Mouse (Mus musculus): ENCODE data around the gene Cbx2. TPM values are rescaled to one million over a fixed set of nuclear protein-coding genes. Genes with fewer than 3 reads are reported as not detected.

Gene Cbx2
- polyA plus RNA-seq, 1 experiment from 2014 or later = 64.8 TPM

DNA sequence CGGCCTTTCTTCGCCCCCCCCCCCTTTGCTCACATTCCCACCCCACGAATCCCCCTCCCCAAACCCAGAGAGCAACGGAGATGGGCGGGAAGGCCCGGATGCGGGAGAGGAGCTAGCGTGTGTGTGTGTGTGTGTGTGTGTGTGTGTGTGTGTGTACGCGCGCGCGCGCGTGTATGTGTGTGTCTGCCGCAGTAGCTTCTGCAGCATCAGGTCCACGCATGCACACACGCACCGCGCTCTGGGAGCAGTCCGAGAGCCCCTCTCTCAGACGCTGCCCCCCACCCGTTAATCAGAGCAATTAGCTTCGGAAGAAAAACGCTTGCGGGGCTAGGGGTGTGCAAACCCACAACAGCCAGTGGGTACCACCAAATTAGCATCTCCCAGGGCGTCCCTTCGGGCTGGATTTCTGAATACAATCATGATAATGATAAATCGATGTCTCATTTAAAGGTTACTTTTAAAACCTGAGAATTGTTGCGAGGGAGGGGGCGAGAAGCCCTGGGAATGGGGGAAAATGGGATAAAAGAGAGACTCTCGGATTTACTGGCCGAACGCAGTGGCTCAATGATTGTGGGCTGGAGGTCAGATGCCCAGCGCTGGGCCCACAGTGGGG lies 31.1 kb downstream of the Cbx2 start:
- Histone ChIP-seq H3K27ac (no peak overlapping the region), H3K9me3 (no peaks in the 10 kb centered on the region), H3K27me3 (peaks cover 87% of the 10 kb centered on the region), H3K4me1 (peaks cover 58% of the 10 kb centered on the region), H3K4me3 (peak overlapping the region; percentile 55), H3K4me2 (peak overlapping the region; percentile 81), H3K36me3 (no peaks in the 10 kb centered on the region), H3K9ac (peak overlapping the region; percentile 58; the same call in 1 of the 2 replicates)
- 1% methylated on average over 32 of the region's 35 CpGs for WGBS
- ATAC-seq (ENCODE audit: insufficient number of reproducible peaks, insufficient read depth, low FRiP score, low TSS enrichment, low read depth) = no peak

DNA sequence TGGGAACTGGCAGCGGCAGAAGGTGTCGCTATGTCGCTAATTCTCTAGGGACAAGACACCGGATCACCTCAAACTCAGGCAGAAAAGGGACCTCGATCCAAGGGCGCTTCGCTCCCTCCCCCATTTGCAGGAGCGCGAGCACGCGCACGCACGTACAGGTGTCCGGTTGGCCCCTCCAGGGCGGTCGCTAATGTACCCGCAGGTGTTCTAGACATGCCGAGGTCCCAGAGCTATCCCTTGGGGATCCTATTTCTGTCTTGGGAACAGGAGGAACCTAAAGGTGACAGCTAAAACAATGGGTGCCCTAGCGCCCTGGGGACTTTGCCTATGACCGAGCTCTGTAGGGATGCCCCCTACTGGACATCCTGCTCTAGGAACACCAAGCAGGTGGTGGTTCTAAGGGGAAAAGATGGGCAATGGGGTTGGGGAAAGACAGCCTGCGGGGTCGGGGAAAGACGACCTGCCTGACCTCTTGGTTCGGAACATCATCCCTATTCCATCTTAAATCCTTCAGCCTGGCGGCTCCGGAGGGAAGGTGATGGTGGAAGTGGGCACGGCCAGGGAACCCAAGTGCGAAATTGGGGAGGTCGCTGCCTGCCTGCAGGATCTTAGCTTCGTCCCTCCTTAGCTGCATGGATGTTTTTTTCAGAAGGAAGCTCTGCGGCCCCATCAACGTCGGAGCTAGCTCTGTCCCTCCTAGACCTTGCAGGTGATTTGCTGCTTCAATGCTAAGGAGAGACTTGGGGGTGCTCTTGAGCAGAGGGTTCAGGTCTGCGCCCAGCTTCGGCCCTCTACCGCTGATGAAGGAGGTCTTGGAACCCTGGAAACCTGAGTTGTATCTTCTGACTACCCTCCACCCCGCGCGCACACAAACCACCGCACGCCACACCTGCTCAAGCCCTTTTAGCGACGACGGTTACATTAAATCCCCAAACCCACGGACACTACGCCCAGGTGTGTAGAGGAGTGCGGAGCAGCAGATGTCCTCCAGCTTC lies 31.9 kb downstream of the Cbx2 start:
- Histone ChIP-seq H3K9me3 (no peaks in the 10 kb centered on the region), H3K27me3 (peaks cover 87% of the 10 kb centered on the region), H3K36me3 (no peaks in the 10 kb centered on the region), H3K27ac (no peak overlapping the region), H3K4me3 (peak overlapping the region; percentile 55), H3K4me1 (peaks cover 60% of the 10 kb centered on the region), H3K4me2 (peak overlapping the region; percentile 87), H3K9ac (no peak overlapping the region)
- no peak for ATAC-seq (ENCODE audit: insufficient number of reproducible peaks, insufficient read depth, low FRiP score, low TSS enrichment, low read depth)
- 2% methylated on average over 47 of the region's 47 CpGs for WGBS

DNA sequence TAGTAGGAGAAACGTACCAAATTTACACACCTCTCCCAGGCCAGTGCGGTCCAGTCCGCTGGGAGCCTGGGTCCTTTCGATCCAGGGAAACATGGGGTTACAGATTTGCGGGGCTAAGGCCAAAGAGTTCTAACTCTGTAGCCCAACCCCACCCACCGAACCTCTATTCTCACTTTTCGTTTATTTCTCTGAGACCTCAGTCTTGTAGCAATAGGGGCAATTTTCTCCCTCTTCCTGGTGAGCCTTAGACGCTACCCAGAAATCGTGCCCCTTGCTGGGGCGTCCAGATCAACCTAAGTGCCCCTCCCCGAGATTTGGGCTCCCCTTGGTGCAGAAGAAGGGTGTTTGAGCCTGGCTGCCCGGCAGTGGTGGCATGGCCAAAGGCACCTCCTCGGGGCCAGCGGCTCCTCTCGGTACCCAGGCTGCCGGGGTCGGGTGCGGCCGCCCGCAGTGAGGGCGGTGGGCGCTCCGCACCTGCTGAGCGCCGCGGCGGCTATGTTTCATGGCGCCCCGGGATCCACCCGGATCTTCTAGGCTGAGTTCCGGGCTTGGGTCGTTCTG lies 32.9 kb downstream of the Cbx2 start:
- no peaks in the 10 kb centered on the region for H3K36me3 ChIP-seq
- peaks cover 60% of the 10 kb centered on the region for H3K4me1 ChIP-seq
- no peak overlapping the region for H3K27ac ChIP-seq
- H3K4me2 ChIP-seq = peak overlapping the region; percentile 87
- WGBS = 2% methylated on average over 32 of the region's 32 CpGs
- H3K9me3 ChIP-seq = no peaks in the 10 kb centered on the region
- no peak overlapping the region for H3K9ac ChIP-seq
- H3K27me3 ChIP-seq = peaks cover 87% of the 10 kb centered on the region
- H3K4me3 ChIP-seq = peak overlapping the region; percentile 55
- no peak for ATAC-seq (ENCODE audit: insufficient number of reproducible peaks, insufficient read depth, low FRiP score, low TSS enrichment, low read depth)

DNA sequence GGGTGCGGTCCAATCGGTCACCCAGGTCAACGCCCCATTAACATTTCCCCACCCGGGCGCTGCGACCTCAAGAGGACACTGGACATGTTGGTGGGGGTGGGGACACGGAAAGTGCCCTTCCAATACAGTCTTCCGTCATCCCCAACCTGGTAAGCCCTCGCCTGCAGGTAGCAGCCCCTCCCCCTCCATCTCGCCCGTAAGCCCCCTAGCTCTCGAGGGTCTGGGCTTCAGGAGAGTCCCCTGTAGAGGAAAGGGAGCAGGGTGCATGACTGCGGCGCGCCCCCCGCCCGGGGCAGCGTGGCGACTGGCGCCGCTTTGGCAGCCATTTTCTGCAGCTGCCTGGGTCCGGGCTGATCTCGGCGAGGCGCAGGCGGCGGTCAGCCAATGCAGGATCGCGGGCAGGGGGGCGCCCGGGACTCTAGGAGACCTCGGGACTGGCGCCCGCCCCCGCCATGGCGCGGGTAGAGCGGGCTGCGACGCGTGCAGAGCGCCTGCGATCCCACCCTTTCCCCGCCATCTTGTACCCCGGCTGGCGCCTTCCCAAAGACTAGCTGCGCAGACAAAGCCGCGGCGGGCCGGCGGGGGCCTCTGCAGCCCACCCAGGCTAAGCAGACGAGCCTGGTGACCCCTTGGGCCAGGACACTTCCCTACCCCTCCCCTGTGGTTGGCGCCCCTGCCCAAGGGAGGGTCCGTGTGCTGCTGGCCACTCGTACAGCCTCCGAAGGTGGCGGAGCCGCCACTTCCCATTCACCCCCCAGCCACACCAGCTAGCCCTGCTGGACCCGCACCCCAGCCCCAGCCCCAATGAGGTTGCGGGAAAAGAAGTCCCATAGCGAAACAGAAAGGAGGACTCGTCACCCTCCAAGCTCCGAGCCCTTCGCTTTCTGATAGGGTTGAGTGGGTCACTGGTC lies 33.8 kb downstream of the Cbx2 start:
- Histone ChIP-seq H3K9me3 (no peaks in the 10 kb centered on the region), H3K4me1 (peaks cover 60% of the 10 kb centered on the region), H3K4me3 (peak overlapping the region; percentile 55), H3K4me2 (peak overlapping the region; percentile 87), H3K27ac (0 out of 2 replicates have a peak overlapping the region, but pooled peaks have one; percentile 22), H3K9ac (peak overlapping the region; percentile 88), H3K36me3 (no peaks in the 10 kb centered on the region), H3K27me3 (peaks cover 87% of the 10 kb centered on the region)
- under 1% methylated on average over 65 of the region's 65 CpGs for WGBS
- no peak for ATAC-seq (ENCODE audit: insufficient number of reproducible peaks, insufficient read depth, low FRiP score, low TSS enrichment, low read depth)

DNA sequence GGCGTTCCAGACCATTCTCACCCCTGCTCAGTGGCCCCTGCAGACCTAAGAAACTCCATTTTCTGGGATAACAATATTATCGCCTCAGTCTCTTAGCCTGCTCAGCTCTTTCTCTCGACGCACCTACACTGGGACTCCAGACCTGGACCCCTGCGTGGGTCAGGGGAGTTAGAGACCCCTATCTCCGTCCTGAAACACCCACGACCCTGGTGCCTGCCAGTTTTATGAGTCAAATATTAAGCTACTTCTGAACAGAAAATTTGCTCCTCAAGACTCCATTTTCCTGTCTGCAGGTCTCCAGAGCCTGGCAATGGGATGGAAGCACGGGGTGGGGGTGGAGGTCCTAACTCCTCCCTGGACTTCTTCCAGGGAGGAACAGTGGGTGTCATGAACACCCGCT lies 34.5 kb downstream of the Cbx2 start:
- no peak for ATAC-seq (ENCODE audit: insufficient number of reproducible peaks, insufficient read depth, low FRiP score, low TSS enrichment, low read depth)
- peak overlapping the region; percentile 88 for H3K9ac ChIP-seq
- peaks cover 55% of the 10 kb centered on the region for H3K4me1 ChIP-seq
- peaks cover 87% of the 10 kb centered on the region for H3K27me3 ChIP-seq
- H3K27ac ChIP-seq = 0 out of 2 replicates have a peak overlapping the region, but pooled peaks have one; percentile 22
- H3K9me3 ChIP-seq = no peaks in the 10 kb centered on the region
- peak overlapping the region; percentile 87 for H3K4me2 ChIP-seq
- WGBS = 5% methylated on average over 9 of the region's 9 CpGs
- peak overlapping the region; percentile 55 for H3K4me3 ChIP-seq
- H3K36me3 ChIP-seq = no peaks in the 10 kb centered on the region

DNA sequence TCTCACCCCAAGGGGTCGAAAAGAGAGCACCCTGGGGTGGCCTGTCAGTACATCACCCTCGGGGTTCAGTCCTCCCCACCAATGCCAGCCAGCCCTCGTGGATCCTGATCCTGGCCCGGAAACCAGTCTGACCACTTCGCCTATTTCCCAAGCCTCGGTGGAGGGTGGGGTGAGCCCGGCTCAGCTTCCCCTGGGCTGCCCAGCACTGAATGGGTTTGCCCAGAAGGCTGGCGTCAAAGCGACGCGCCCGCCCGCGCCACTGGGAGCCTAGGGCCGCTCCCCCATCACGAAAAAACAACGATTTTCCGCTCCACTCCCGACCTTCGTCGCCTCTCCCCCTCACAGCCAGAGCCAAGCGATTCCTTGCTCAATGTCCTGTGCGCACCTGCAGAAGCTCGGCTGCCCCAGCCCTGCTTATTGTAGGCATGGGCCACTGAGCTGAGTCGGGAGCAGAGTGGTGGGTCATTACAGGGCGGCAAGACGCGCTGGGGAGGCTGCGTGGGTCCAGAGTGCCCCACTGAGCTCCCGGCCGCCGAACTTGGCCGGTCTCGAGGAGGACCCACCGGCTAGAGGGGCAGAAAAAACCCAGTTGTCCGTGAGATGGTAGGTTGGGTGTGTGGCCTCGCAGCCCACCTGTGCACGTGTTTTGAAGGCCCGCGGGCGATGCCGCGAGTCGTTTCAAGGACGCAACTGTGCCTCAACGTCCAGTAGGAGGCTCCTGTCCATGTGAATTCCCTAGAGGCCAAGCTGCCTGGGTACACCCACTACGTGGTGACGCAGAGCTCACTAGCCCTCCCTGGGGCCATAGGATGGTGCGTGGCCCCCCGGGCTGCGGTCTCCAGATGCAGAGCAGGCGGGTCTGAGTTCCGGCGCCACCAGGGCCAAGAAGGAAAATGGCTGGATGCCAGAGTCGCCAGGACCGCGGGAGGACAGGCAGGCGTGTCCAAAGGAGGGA lies 35.6 kb downstream of the Cbx2 start:
- peaks cover 85% of the 10 kb centered on the region for H3K27me3 ChIP-seq
- H3K4me2 ChIP-seq = peak overlapping the region; percentile 87
- no peaks in the 10 kb centered on the region for H3K9me3 ChIP-seq
- H3K27ac ChIP-seq = no peak overlapping the region
- ATAC-seq (ENCODE audit: insufficient number of reproducible peaks, insufficient read depth, low FRiP score, low TSS enrichment, low read depth) = no peak
- 0 out of 2 replicates have a peak overlapping the region, but pooled peaks have one; percentile 54 for H3K9ac ChIP-seq
- H3K36me3 ChIP-seq = no peaks in the 10 kb centered on the region
- WGBS = 1% methylated on average over 58 of the region's 58 CpGs
- H3K4me1 ChIP-seq = peaks cover 46% of the 10 kb centered on the region
- peak overlapping the region; percentile 55 for H3K4me3 ChIP-seq

DNA sequence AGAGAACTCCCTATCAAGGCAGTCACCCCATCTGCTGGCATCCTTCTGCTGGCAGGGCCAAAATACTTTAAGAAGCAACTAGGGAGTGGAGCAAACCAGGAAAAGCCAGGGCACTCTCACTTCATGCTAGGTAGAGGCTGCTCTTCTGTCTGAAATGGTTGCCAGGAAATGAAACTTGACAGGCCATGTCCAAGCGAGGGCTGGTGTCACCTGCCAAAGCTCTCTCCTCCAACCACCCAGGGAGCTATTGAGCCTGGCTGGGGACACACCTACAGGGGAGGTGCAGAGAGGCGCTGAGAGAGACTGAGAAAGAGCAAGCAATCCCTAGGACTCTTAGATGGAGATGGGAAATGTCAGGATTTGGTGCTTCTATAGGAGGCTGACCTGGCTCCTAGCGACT lies 36.5 kb downstream of the Cbx2 start:
- WGBS = 13% methylated on average over 3 of the region's 3 CpGs
- no peak for ATAC-seq (ENCODE audit: insufficient number of reproducible peaks, insufficient read depth, low FRiP score, low TSS enrichment, low read depth)
- H3K4me1 ChIP-seq = peaks cover 38% of the 10 kb centered on the region
- H3K27me3 ChIP-seq = peaks cover 80% of the 10 kb centered on the region
- H3K4me3 ChIP-seq = peak overlapping the region; percentile 55; the same call in 1 of the 2 replicates
- H3K9me3 ChIP-seq = no peaks in the 10 kb centered on the region
- no peaks in the 10 kb centered on the region for H3K36me3 ChIP-seq
- H3K27ac ChIP-seq = no peak overlapping the region
- no peak overlapping the region for H3K4me2 ChIP-seq
- no peak overlapping the region for H3K9ac ChIP-seq

DNA sequence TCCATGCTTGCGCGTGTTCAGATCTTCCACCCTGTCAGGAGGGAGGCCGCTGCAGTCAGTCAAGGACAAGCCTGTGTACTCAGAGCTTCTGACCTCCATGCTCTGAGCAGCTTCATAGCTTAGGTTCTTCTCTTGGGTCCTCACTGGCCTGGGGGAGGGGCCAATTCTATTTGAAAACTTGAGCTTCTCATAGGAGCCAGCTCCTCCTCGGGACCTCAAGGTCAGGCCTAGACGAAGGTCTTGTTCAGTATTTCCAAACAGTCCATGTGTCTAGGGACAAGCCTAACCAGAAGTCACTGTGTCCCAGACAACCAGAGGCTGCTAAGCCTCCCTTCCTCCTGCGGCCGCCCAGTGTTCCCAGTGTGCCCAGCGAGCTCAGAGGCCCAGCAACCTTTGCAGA lies 44.1 kb downstream of the Cbx2 start:
- no peaks in the 10 kb centered on the region for H3K9me3 ChIP-seq
- no peak overlapping the region for H3K27ac ChIP-seq
- WGBS = 76% methylated on average over 8 of the region's 8 CpGs
- no peak for ATAC-seq (ENCODE audit: insufficient number of reproducible peaks, insufficient read depth, low FRiP score, low TSS enrichment, low read depth)
- H3K36me3 ChIP-seq = no peaks in the 10 kb centered on the region
- H3K4me3 ChIP-seq = no peak overlapping the region
- no peaks in the 10 kb centered on the region for H3K4me1 ChIP-seq
- H3K27me3 ChIP-seq = peaks cover 18% of the 10 kb centered on the region
- H3K9ac ChIP-seq = no peak overlapping the region
- H3K4me2 ChIP-seq = no peak overlapping the region

DNA sequence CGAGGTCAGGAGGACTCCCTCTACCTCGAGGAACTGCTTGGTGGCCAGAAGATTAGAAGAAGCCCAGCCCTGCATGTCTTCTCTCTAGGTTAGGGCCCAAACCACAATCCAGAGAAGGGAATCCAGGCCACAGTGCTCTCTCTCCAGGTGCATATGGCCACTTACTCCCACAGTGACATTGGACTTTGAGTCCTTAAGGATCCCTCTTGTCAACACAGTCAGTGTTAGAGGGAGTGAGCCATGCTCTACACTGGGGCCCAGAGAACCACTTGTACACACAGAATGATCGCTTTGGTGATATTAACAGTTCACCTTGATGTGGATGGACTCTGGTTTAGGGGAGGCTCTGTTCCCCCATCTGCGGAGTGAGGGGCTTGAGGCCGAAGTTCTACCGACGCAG lies 49.5 kb downstream of the Cbx2 start:
- H3K4me1 ChIP-seq = peaks cover 15% of the 10 kb centered on the region
- no peak overlapping the region for H3K9ac ChIP-seq
- H3K27ac ChIP-seq = no peak overlapping the region
- no peak for ATAC-seq (ENCODE audit: insufficient number of reproducible peaks, insufficient read depth, low FRiP score, low TSS enrichment, low read depth)
- peaks cover 15% of the 10 kb centered on the region; the same call in 1 of the 2 replicates for H3K27me3 ChIP-seq
- H3K4me2 ChIP-seq = no peak overlapping the region
- WGBS = 79% methylated on average over 7 of the region's 7 CpGs
- no peaks in the 10 kb centered on the region for H3K9me3 ChIP-seq
- H3K36me3 ChIP-seq = peaks cover 5% of the 10 kb centered on the region; the same call in 1 of the 2 replicates
- H3K4me3 ChIP-seq = no peak overlapping the region

DNA sequence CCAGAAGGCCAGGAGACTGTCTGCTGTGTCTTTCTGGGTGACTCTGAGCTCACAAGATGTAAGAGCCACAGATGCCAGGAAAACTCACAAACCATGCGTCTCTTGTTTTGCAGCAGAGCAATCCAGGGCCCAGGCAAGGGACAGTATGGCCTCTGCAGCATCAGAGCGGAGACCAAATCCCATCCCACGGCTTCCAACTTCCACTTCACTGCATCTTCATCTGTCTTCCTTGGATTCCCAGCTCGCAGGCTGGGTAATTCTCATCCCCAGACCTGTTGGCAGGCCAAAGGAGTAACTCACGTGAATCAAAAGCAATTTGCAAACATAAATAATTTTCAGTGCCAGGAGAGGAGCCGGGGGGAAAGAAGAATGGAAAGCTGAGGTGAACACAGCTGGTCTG lies 50.2 kb downstream of the Cbx2 start:
- no peak for ATAC-seq (ENCODE audit: insufficient number of reproducible peaks, insufficient read depth, low FRiP score, low TSS enrichment, low read depth)
- no peak overlapping the region for H3K4me2 ChIP-seq
- H3K27me3 ChIP-seq = peaks cover 15% of the 10 kb centered on the region; the same call in 1 of the 2 replicates
- H3K9ac ChIP-seq = no peak overlapping the region
- H3K4me3 ChIP-seq = no peak overlapping the region
- no peaks in the 10 kb centered on the region for H3K9me3 ChIP-seq
- 57% methylated on average over 6 of the region's 6 CpGs for WGBS
- H3K4me1 ChIP-seq = peaks cover 16% of the 10 kb centered on the region
- no peak overlapping the region for H3K27ac ChIP-seq
- peaks cover 12% of the 10 kb centered on the region; the same call in 1 of the 2 replicates for H3K36me3 ChIP-seq
